Mouse (Mus musculus) heart, adult 8-10 months (tissue): ENCODE measurements around the gene Uaca. TPM values are rescaled to one million over a fixed set of nuclear protein-coding genes. Genes with fewer than 3 reads are reported as not detected.
A peak's percentile ranks its signal among the peaks of the same experiment; 100 is the strongest.

ENCODE experiments used
- DNase-seq: peaks from one replicate; pipeline ENCODE4 v3.0.0; 2022; ENCODE audit warnings: low spot score
- total RNA-seq, 4 experiments: library from RNA; stranded (reverse); gene quantifications; 2 replicates each; pipeline ENCODE4 v1.2.4; 2022

The Uaca gene
- total RNA-seq, 4 experiments from 2014 or later = 47.1 to 58.4 (median 50.7) TPM

- peak; percentile 74 for DNase-seq
Measured at GRCm38 (mm10) chr9:60837449-60838141, 43.3 kb downstream of the Uaca start.

GRCm38 (mm10) chr9:60838331-60838872, 44.1 kb downstream of the Uaca start:
- no peak for DNase-seq

GRCm38 (mm10) chr9:60841393-60841792, 47.1 kb downstream of the Uaca start:
- no peak for DNase-seq

GRCm38 (mm10) chr9:60843415-60844076, 49.2 kb downstream of the Uaca start:
- DNase-seq = no peak

- DNase-seq = peak; percentile 55
Measured at GRCm38 (mm10) chr9:60848730-60849129, 54.4 kb downstream of the Uaca start.

- DNase-seq = no peak
Measured at GRCm38 (mm10) chr9:60849986-60850385, 55.6 kb downstream of the Uaca start.

- DNase-seq = no peak
Measured at GRCm38 (mm10) chr9:60854196-60854595, 59.9 kb downstream of the Uaca start.

- no peak for DNase-seq
Measured at GRCm38 (mm10) chr9:60857833-60858232, 63.5 kb downstream of the Uaca start.

- no peak for DNase-seq
Measured at GRCm38 (mm10) chr9:60858306-60858960, 64.1 kb downstream of the Uaca start.

- no peak for DNase-seq
Measured at GRCm38 (mm10) chr9:60859031-60859430, 64.7 kb downstream of the Uaca start.

GRCm38 (mm10) chr9:60861030-60861429, 66.7 kb downstream of the Uaca start:
- no peak for DNase-seq

- no peak for DNase-seq
Measured at GRCm38 (mm10) chr9:60864664-60865063, 70.3 kb downstream of the Uaca start.

GRCm38 (mm10) chr9:60865866-60866265, 71.5 kb downstream of the Uaca start:
- DNase-seq = peak; percentile 67

- no peak for DNase-seq
Measured at GRCm38 (mm10) chr9:60870451-60870850, 76.1 kb downstream of the Uaca start.

GRCm38 (mm10) chr9:60870919-60871503, 76.7 kb downstream of the Uaca start:
- no peak for DNase-seq

GRCm38 (mm10) chr9:60873257-60874054, 79.1 kb downstream of the Uaca start:
- no peak for DNase-seq

GRCm38 (mm10) chr9:60874055-60874392, 79.7 kb downstream of the Uaca start:
- DNase-seq = no peak

GRCm38 (mm10) chr9:60876085-60876484, 81.7 kb downstream of the Uaca start:
- DNase-seq = no peak

GRCm38 (mm10) chr9:60876531-60876930, 82.2 kb downstream of the Uaca start:
- no peak for DNase-seq

- no peak for DNase-seq
Measured at GRCm38 (mm10) chr9:60878051-60878557, 83.8 kb downstream of the Uaca start.

GRCm38 (mm10) chr9:60878630-60879029, 84.3 kb downstream of the Uaca start:
- no peak for DNase-seq
